8 mouse cellular contexts compared by ENCODE assay signal in genomic region chr1:36938348-36938747, GRCm38 (mm10). TPM values are rescaled to one million over a fixed set of nuclear protein-coding genes. Genes with fewer than 3 reads are reported as not detected.
DNase-seq lines count a peak whose midpoint lies in the region; ATAC-seq and TF ChIP-seq lines count a peak whose summit lies in the region.

No protein-coding gene starts in this region.

- TF ChIP-seq CTCF in heart, postnatal 0 days (IDR thresholded peaks at IDR 0.05; ENCODE audit: low read depth), result no peak

- peak overlapping the region; percentile 96 for H3K4me3 ChIP-seq in heart, postnatal 0 days (ENCODE audit: low read depth, low read length)
- H3K4me3 ChIP-seq in hindbrain, embryonic 11.5 days (ENCODE audit: low read depth, low read length), result peak overlapping the region; percentile 80
- peak overlapping the region; percentile 93 for H3K4me3 ChIP-seq in midbrain, embryonic 13.5 days (replicated peaks)

- H3K27me3 ChIP-seq in heart, postnatal 0 days (ENCODE audit: control insufficient read depth, insufficient read depth, low read length), result no peaks in the 10 kb centered on the region
- no peaks in the 10 kb centered on the region for H3K27me3 ChIP-seq in hindbrain, embryonic 11.5 days (ENCODE audit: control insufficient read depth, insufficient read depth, low read length)
- H3K27me3 ChIP-seq in midbrain, embryonic 13.5 days, result no peaks in the 10 kb centered on the region

- no peaks in the 10 kb centered on the region for H3K9me3 ChIP-seq in heart, postnatal 0 days (replicated peaks; ENCODE audit: control insufficient read depth, low read length)
- H3K9me3 ChIP-seq in hindbrain, embryonic 11.5 days (ENCODE audit: control insufficient read depth, low read length), result no peaks in the 10 kb centered on the region
- no peaks in the 10 kb centered on the region for H3K9me3 ChIP-seq in midbrain, embryonic 13.5 days

- H3K27ac ChIP-seq in heart, postnatal 0 days (ENCODE audit: low read depth), result peak overlapping the region; percentile 87; the same call in 1 of the 2 replicates
- no peak overlapping the region for H3K27ac ChIP-seq in hindbrain, embryonic 11.5 days (ENCODE audit: low read depth, low read length)
- peak overlapping the region; percentile 96 for H3K27ac ChIP-seq in midbrain, embryonic 13.5 days

- DNase-seq in heart, postnatal 0 days (ENCODE audit: low spot score), result peak; percentile 13
- DNase-seq in heart, adult 8-10 months (ENCODE audit: low spot score), result no peak
- peak; percentile 37 for DNase-seq in adipocyte (ENCODE audit: low spot score)
- DNase-seq in hindbrain, embryonic 11.5 days (ENCODE audit: low spot score), result peak; percentile 32
- no peak for DNase-seq in gastrocnemius, postnatal 4 days (ENCODE audit: low spot score in 2 of 2)
- DNase-seq in adrenal gland, postnatal 4 days (ENCODE audit: low spot score in 2 of 2), result no peak
- DNase-seq in layer of hippocampus, adult 18-20 months (ENCODE audit: low spot score in 2 of 2), result no peak

- no peak for ATAC-seq in heart, postnatal 0 days (ENCODE audit: insufficient read depth, low read depth)
- ATAC-seq in hindbrain, embryonic 11.5 days (ENCODE audit: low FRiP score), result no peak
- ATAC-seq in midbrain, embryonic 13.5 days, result no peak

- H3K9ac ChIP-seq in heart, postnatal 0 days (replicated peaks; ENCODE audit: low read depth, low read length), result peak overlapping the region; percentile 95
- H3K9ac ChIP-seq in hindbrain, embryonic 11.5 days (ENCODE audit: low read depth, low read length), result peak overlapping the region; percentile 97
- H3K9ac ChIP-seq in midbrain, embryonic 13.5 days (replicated peaks), result peak overlapping the region; percentile 95

- peaks cover 33% of the 10 kb centered on the region for H3K4me1 ChIP-seq in heart, postnatal 0 days (ENCODE audit: control insufficient read depth, insufficient read depth)
- peaks cover 6% of the 10 kb centered on the region; the same call in 1 of the 2 replicates for H3K4me1 ChIP-seq in hindbrain, embryonic 11.5 days (replicated peaks; ENCODE audit: control insufficient read depth, insufficient read depth, low read length)
- peaks cover 34% of the 10 kb centered on the region for H3K4me1 ChIP-seq in midbrain, embryonic 13.5 days (replicated peaks)

- WGBS in heart, postnatal 0 days, result 2% methylated on average over 9 of the region's 9 CpGs
- 5% methylated on average over 9 of the region's 9 CpGs for WGBS in hindbrain, embryonic 11.5 days
- 3% methylated on average over 9 of the region's 9 CpGs for WGBS in midbrain, embryonic 13.5 days

- peak overlapping the region; percentile 82 for H3K4me2 ChIP-seq in heart, postnatal 0 days (ENCODE audit: low read depth, low read length)
- peak overlapping the region; percentile 61 for H3K4me2 ChIP-seq in hindbrain, embryonic 11.5 days (replicated peaks; ENCODE audit: low read depth, low read length)
- H3K4me2 ChIP-seq in midbrain, embryonic 13.5 days (replicated peaks), result peak overlapping the region; percentile 64

- TF ChIP-seq EP300 in heart, postnatal 0 days (IDR thresholded peaks at IDR 0.05; ENCODE audit: low read depth), result no peak

- no peaks in the 10 kb centered on the region for H3K36me3 ChIP-seq in heart, postnatal 0 days (replicated peaks; ENCODE audit: control insufficient read depth, insufficient read depth, low read length)
- no peaks in the 10 kb centered on the region for H3K36me3 ChIP-seq in hindbrain, embryonic 11.5 days (ENCODE audit: control insufficient read depth, insufficient read depth, low read length)
- no peaks in the 10 kb centered on the region for H3K36me3 ChIP-seq in midbrain, embryonic 13.5 days

RNA-seq across cellular contexts. Expression of gene Tmem131, which starts 5.1 kb away (rescaled TPM):
- total RNA-seq in heart, postnatal 0 days (2014; rRNA removed; ENCODE audit: low replicate concordance), result 10.1 and 11.3 TPM in 2 replicates
- 3.9 TPM in 2 replicates for polyA plus RNA-seq in heart, postnatal 0 days (2015; fragmentation: Nextera tagmentation; extraction: Ambion mirVana)
- 10 to 100 TPM; 23.0 to 31.0 (median 28.3) TPM for total RNA-seq in heart, adult 8-10 months (2022)
- polyA plus RNA-seq in hindbrain, embryonic 11.5 days (2014; fragmentation: Nextera tagmentation; extraction: Ambion mirVana), result 15.9 and 17.9 TPM in 2 replicates
- 12.6 and 13.2 TPM in 2 replicates for polyA plus RNA-seq in midbrain, embryonic 13.5 days (2015; fragmentation: Nextera tagmentation; extraction: Ambion mirVana)
- 10 to 100 TPM; 77.1 to 88.6 TPM for total RNA-seq in gastrocnemius, postnatal 4 days (2021)
- total RNA-seq in adrenal gland, postnatal 4 days (2021), result 10 to 100 TPM; 48.9 to 52.5 TPM
- total RNA-seq in layer of hippocampus, adult 18-20 months (2021), result 10 to 100 TPM; 51.2 to 55.0 TPM

Comparison
In these comparisons a context has a peak if more than half of its experiments do, and no peak if none do; other contexts are left out.
1. DNase-seq: peak in heart, postnatal 0 days (single experiment), adipocyte (single experiment) and hindbrain, embryonic 11.5 days (single experiment); none in heart, adult 8-10 months (single experiment), gastrocnemius, postnatal 4 days (0 of 2), adrenal gland, postnatal 4 days (0 of 2) and layer of hippocampus, adult 18-20 months (0 of 2).
2. Peak in every context shown above with its lines, with median percentiles within 50 percentile points of each other: H3K4me2 ChIP-seq, H3K4me3 ChIP-seq and H3K9ac ChIP-seq.